Mouse (Mus musculus): ENCODE measurements around the gene 6030445D17Rik.

DNA sequence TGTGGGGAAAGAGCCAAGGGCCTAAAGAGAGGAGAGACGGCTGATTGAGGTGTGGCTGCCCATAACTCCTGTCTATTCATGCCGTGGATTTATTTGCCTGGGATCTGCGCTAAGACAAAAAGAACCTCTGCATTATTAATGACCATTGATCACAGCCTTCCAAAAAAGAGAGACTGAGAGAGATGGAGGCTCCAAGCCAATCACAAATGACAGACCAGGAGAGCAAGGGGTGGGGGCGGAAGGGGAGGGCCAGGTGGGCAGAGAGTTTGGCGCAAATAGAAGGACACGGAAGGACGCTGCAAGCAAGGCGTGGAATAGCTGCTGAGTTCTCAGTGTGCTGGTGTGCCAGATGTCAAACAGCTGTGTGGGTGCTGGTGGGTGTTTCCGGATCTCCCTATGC, 38.8 kb upstream of the 6030445D17Rik start, which contains the start of gene Htr1d:
- TF ChIP-seq CTCF (IDR thresholded peaks at IDR 0.05; ENCODE audit: low read depth) (no peak), EP300 (IDR thresholded peaks at IDR 0.05; ENCODE audit: low read depth) (no peak)

Measured in liver, embryonic 14.5 days (tissue).